Mouse (Mus musculus) heart, postnatal 25 days (tissue): Measurements from ENCODE around the gene Mcf2l. TPM values are rescaled to one million over a fixed set of nuclear protein-coding genes. Genes with fewer than 3 reads are reported as not detected.

Experiments
- DNase-seq: peaks from one replicate; pipeline ENCODE4 v3.0.0; 2022; ENCODE audit warnings: low spot score
- intact Hi-C: fragments of 180-260 bp; cut with DNase I; formaldehyde crosslinking; loops from one replicate; pipeline ENCODE4 v1.15.1; 2025
- total RNA-seq, 2 experiments: library from RNA; stranded (reverse); gene quantifications; 2 replicates each; pipeline ENCODE4 v1.2.3; 2021

Gene Mcf2l
- total RNA-seq, 2 experiments from 2014 or later = 44.7 to 69.4 TPM

DNA sequence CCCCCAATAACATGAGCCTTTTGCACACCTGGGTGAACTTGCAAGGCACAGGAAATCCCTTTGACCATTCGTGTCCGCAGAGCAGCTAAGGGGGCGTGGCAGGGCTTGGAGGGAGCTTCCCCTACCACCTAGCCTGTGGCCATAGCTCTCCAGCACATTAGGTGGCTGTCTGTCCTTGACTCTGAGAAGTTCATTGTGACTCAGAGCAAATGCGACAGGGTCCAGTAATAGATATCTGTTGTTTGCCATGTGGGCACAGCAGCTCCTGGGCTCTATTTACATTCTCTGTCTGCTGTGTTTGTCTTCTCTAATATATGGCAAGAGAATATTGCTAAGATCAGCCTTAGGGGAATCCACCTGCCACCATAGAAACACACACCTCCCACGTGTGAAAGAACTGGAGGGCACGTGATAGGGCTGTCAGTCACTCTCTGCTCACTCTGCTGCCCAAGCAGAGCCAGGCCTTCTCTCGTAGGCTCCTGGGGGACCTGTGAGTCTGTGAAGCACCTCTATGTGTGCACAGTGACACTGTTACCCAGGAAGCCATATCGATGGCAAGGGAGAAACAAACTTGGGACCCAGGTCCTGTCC, 60.9 kb downstream of the Mcf2l start:
- intact Hi-C loops = no loop called here
- DNase-seq = no peak

DNA sequence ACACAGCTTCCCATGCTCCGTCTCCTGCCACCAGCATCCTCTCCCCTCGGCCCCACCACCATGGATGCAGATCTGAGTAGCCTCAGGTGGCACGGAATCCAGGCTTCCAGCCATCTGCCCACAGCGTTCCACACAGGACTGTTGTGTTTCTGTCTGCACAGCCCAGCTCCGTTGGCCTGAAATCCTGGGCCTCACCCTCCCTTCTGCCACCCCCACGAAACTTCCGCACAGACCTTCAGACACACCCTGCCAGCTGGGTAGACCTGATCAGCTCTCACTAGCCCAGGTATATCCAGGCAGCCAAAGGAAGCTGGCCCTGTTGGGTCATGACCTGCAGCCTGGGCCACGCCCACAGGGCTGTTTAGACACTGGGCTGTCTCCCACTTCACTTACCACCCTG, 66.9 kb downstream of the Mcf2l start:
- intact Hi-C loops = loop anchor here (5.0 kb wide), 1 partner anchor 37 kb away; no protein-coding TSS in a partner anchor
- no peak for DNase-seq

DNA sequence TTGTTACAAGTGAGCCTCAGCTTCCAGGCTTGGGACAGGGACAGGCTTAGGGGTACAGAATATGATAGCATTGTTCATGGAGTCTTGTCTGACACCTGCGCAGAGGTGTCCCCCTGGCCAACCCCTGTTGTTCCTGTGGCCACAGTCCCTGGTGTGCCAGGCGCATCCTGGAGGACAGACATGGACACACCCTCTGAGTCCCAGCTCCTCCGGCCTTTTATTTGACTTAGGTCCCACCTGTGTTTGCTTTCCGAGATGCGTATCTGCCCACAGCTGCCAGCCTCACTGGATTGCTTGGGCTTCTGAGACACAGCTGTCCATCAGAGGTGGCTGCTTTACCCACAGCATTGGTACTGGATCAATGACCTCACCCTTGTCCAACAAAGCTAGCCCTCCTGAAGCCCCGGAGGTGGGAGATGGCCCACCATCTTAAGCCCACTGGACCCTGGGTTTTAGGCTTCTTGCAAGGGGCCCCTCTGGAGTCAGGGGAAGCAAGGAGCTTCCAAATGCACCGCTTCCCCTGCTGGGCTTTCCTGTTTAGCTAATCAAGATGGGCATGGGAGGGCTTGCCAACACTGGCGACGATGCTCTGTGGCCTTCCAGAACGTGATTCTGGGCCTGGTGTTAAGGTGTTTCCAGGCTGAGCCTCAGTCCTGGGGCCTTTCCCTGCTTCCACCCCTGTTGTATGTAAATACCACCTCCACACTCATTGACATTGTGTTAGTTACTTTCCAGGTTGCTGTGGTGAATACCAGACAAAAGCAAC, 67.7 kb downstream of the Mcf2l start:
- no peak for DNase-seq
- intact Hi-C loops = loop anchor here (5.0 kb wide), 1 partner anchor 36 kb away; no protein-coding TSS in a partner anchor

DNA sequence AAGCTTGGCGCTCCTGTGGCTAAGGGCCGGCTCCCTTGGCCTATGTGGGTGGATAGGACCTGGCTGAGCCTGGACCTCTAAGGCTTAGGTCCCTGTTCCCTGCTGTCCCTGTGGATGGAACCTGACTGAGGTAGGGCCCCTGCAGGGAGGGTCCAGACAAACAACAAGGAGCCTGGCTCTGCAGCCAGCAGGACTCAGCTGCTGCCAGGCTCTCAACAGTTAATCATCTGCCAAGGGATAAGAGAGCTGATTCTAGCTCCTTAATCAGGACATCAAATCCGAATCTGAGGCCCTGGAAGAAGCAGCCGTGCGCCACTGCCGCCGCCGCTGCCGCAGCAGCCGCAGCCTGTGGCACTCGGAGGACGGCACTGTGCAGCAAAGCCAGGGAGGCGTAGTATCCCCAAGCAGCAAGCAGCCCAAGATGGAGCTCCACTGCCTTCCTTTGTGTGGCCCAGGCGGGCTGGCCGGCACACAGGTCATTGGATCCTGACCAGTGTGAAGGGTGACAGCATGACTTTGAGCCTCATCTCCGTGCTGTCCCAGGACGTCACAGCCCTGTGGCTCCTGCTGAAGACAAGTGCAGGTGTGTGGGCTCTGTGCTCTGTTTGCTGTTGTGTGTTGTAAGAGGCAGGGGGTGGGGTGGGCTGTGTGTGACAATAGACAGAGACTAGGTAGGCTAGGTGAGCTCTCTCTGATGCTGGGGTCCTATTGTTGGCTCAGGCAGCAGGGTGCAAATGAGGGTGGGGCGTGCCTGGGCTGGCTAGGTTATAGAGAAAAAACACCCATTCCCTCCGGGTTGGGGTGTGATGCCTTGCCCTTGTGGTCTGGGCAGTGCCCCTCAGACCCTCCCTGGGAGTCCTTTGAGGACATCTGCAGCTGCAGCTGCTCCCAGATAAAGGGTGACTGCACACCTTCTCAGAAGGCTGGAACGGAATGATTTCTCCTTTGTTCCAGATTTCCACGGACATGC, 74.3 kb downstream of the Mcf2l start:
- DNase-seq = no peak
- intact Hi-C loops = no loop called here

DNA sequence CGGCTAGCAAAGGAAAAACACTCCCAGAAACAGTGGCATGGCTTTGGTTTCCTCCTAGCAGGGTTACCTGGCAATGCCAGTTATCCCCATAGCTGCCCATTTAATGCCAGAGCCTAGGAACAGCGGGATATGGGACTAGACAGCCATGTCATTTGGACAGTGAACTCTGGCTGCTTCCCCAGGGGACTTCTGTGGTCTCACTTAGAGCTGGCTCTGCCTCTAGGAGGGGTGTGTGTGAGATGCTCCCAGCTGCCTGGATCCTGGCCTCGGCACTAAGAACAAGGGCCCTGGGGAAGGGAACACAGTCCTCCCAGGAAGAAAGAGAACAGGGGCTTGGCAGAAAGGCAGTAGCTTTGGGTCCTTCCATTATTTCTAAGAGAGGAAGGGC, 75.0 kb downstream of the Mcf2l start:
- intact Hi-C loops = no loop called here
- no peak for DNase-seq

DNA sequence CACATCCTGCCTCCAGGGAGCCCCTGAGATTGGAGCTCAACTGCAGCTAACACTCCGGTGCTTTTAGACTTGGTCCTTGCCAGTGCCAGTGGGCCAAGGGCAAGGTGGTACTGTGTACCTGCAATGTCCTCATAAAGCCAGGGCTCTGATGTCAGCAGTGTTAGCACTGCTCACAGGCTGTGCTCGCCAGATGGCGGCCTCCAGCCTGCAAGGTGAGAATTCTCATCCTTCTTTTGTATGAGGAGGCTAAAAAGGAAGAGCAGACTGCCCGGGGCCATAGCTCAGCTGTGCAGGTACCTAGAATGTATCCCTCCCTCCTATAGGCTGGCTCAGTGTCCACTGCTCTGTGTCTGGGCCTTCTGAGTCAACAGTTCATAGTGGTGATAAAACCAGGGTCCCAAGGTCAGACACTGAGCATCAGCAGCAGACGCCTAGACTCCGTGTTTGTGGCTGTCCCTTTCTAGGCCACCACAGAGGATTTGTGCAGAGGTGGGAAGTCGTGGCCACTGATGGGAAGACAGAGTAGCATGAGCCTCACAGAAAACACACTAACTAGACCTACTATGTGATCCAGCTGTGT, 77.5 kb downstream of the Mcf2l start:
- no peak for DNase-seq
- intact Hi-C loops = no loop called here

DNA sequence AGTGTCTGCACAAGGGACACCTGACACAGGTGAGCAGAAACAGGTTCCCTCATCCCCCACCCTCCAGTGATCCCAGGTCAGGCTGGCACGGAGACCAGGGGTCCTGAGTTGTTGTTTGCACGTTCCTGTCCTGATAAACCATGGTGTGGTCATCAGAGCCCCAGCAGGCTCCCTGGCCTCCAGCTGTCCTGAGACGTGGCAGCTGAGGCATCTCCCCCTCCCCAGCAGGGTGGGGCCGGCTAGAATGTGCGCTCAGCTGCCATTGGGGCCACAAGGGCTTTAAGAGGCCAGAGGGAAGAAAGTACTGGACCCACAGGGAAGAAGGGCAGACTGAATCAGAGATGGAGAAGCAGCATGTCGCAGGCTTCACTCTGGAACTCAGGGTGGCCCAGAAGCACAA, 79.1 kb downstream of the Mcf2l start:
- intact Hi-C loops = no loop called here
- no peak for DNase-seq

DNA sequence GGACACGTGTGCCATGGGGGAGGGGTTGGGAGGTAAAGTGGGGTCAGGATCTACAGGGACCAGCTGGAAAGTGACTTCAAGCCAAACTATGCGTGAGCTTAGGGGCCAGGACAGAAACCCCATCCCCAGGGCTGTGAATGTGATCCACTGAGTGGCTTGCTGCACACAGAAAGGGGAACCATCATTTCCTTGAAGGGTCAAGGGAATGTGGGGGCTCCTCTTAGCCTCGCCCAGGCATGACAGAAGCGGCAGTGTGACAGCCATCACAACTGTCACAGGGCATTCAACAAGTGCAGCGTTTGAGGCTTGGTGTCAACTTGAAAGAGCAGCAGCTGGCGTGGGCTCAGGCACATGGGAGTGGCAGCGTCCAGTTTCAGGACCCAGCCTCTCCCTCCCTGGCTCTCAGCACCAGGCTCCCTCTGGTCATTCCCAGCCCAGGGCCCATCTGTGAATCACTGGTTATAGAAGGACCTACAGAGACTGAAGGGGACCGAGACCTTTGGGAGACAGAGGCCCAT, 81.8 kb downstream of the Mcf2l start:
- intact Hi-C loops = no loop called here
- DNase-seq = no peak

DNA sequence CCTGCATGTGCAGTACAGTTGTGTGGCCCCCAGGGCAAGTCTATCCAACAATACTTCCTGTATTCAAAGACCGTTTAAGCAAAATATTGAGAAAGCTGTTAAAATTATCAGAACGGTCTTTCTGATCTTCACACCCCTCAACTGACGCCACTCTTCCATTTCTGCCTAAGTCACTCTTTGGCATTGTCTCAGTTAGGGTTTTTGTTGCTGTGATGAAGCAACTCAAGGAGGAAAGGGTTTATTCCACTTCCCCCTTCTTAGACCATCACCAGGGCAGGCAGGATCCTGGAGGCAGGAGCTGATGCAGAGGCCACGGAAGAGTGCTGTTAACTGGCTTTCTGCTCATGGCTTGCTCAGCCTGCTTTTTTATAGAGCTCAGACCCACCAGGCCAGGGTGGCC, 82.3 kb downstream of the Mcf2l start:
- intact Hi-C loops = no loop called here
- DNase-seq = no peak

DNA sequence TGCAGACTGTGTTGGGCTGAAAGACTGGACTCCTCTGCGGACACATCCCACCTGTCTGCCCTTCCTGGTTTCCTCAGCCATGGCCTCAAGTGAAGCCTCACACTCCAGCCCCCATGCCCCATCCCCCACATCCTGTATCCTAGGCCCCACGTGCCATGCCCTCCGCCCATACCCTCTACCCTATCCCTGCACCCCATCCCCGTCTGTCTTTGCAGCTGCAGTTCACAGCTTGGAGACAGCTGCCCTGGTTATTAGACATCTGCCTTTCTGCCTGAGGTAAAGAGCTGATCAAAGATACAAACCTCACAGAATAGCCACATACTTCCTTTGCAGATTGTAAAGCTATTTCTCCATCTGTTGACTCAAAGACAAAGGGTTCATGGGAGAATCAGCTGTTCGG, 83.3 kb downstream of the Mcf2l start:
- DNase-seq = no peak
- intact Hi-C loops = no loop called here

DNA sequence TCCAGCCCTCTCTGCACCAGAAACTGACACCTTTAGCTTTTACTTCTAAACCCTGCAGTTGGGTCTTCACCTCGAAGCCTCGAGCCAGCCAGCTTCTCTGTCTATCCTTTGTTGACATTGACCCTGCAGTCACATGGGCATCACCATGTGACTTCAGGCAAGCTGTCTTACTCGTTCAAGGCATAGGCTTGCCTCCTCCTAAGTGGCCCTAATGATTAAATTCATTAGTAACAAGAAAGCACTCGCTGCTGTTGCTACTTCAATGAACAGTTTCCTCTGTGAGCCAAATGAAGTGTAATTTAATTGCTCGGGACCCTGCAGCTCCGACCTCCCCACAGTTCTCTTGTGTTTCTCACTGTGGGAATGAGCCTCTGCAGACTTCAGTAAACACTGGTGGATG, 83.8 kb downstream of the Mcf2l start:
- no peak for DNase-seq
- intact Hi-C loops = no loop called here

DNA sequence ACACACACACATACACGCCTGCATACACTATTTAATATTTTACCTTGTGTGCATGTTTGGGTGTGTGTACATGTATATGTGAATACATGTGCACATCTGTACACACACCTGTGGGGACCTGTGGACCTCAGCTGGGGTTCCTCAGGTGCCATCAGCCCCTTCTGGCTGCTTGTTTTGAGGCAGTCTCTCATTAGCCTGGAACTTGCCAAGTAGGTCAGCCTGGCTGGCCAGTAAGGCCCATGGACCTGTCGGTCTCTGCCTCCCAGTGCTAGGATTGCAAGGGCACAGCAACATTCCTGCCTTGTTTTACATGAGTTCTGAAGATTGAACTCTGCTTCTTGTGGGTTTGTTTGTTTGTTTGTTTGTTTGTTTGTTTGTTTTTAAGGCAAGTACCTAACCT, 87.0 kb downstream of the Mcf2l start:
- DNase-seq = no peak
- intact Hi-C loops = no loop called here

DNA sequence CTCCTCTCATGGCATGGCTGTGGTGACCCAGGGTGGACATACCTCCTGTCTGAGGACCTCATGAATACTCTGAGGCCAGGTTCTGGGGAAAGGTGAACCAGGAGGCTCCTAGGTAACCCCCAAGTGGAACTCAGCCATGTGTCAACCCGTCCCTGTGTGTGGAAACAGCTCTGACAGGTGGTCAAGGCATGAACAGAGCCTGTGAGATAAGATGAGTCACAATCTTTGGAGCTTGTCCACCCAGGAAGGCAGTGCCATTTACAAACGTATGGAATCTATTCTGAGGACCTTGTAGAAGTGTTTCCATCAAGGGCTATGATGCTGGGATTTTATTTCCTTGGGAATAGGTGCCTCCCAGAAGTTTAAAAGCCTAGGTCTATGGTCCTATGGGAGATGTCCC, 87.6 kb downstream of the Mcf2l start:
- intact Hi-C loops = no loop called here
- no peak for DNase-seq

DNA sequence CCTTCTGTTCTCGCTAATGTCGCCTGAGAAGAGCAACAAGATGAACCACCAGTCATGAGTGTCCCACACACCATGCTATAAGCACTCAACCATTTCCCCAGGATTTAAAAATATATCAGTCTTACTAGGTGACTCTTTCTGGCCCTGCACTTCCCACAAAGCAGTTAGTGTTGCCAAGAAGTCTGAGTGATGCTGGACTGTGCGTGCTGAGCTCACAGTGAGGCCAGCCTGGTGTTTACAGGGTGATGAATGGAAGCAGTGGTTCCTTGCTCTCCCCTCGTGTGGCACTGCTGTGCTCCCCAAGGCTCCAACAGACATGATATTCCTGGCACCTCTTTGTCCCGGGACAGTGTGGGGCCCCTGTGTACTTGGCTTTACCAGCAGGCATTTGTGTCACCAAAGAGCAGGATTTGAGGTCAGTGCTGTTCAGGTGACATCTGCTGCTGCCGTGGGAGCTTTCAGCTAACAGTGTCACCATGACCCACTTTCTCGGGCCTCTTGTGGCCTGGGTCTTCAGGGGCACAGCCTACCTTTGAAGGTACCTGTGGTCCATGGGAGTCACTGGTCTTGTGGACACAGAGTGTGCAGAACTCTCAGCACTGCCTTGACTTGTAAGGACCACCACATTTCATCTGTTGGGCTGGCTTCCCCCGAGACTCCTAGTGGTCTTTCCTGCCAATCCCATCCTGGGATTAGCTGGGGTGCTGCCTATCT, 88.4 kb downstream of the Mcf2l start:
- DNase-seq = no peak
- intact Hi-C loops = no loop called here

DNA sequence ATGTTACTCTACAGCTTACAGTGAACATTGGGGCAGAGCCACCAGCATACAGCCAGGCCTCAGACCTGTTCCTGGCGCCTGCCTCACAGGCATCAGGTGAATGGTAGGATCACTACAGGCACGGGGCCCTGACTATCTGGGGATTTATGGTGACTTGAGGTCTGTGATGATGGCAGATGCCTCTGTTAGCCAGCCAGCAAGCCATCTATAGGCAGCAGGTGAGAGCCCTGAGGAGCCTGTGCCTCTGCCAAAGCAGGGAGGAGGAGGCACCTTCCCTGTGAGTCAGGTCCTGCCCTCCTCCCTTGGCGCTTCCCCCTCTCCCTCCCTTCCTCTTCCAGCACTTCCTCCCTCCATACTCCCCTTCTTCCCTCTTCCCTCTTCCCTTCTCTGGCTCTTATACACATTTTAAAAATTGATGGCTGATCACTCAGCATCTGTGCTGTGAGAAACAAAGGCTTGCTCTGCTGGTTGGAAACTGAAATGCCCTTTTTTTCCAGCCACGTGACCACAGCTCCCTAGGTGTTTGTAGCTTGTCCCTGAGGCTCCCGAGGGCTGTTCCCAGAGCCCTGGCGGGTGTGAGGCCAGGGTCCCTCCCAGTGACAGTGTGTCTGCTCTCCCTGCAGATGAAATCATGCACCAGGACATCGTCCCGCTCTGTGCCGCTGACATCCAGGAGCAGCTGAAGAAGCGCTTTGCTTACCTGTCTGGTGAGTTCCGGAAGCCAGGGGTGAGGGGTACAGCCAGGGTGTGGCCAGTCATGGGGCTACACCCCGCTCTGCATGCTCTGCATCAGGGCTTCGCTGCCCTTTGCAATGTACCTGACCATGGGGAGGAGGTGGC, 89.2 kb downstream of the Mcf2l start:
- DNase-seq = no peak
- intact Hi-C loops = no loop called here

DNA sequence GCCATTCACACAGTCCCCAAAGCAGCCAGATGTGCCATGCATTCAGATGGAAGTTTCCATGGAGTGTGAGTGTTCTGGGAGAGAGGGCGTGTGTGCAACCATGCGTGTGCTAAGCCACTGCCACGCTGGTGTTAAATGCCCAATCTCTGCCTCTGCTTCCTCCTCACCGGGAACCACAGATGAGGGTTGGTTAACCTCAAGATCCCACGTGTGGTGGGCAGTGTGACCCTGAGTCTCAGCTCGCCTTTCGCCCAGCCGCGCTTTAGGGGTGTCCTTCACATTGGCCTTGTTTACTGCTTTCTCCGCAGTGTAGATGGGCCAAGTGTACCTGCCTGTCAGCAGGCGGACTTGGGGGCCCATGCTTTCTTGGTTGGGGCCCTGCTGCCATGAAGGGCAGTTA, 102.7 kb downstream of the Mcf2l start:
- no peak for DNase-seq
- intact Hi-C loops = loop anchor here (5.0 kb wide), 3 partner anchors 34 to 236 kb away; no protein-coding TSS in a partner anchor

DNA sequence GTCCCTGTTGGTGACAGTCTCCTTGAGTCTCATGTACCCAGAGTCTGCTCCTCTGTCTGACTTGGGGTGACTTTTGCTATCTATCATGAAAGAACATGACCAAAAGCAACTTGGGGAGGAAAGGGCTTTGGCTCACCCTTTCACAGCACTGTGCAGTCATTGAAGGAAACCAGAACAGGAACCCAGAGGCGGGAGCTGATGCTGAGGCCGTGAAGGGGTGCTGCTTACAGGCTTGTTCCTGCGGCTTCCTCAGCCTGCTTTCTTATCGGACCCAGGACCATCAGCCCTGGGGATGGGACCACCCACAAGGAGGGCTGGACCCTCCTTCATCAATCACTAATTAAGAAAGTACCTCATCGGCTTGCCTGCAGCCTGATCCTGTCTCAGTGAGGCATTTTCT, 103.1 kb downstream of the Mcf2l start:
- no peak for DNase-seq
- intact Hi-C loops = loop anchor here (5.0 kb wide), 3 partner anchors 34 to 236 kb away; no protein-coding TSS in a partner anchor

DNA sequence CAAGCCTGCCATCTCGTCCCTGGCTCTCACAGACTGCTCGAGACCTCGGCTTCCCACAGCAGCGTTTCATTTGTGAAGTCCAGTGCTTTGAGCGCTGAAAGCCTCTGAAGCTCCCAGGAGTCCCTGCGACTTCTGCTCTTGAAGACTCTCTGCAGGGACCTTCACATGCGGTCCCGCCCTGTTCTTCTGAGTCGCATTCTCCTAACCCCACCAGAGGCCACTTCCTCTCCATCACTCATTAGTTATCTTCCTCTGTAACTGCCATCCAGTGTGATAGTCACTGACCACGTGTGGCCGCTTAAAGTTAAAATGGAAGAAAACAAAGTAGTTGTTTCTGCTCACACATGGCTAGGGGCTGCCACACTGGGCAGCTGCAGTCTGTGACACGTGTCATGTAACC, 103.7 kb downstream of the Mcf2l start:
- intact Hi-C loops = loop anchor here (5.0 kb wide), 3 partner anchors 35 to 235 kb away; no protein-coding TSS in a partner anchor

More for the DNA sequence above, 103.7 kb downstream of the Mcf2l start:
- no peak for DNase-seq
